In the genomic region with DNA sequence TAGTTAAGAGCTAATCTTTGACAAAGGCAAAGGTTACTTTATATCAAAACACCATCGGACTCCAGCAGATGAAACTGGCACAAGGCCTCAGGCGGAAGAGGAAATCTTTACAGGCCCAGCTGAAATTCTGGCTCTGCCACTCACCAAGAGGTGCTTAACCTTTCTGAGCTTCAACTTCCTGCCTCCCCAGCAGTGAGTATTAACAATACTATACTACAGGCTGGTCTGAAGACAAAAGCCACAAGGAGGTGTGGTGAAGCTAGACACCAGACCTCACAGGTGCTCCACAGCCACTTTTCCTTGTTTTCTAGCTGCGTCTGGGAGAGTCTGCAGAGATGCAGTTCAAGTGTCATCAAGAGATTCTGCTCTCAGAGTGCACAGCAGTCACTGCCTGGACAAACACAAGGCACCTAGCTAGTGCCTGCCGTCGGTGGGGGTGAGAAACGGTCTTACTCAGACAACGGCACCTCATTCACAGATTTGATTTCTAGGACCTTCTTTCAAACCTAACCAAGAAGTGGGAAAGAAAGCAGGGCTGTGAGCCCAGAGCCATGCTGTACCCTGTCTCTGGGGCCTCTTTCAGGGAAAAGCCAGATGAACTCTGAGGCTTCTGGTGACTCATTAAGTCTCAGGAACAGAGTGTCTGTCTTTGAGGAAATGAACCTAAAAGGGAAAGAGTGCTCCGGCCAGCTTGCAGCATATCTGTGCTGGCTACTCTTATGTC, we compare ENCODE assay signal across 8 mouse cellular contexts. TPM values are rescaled to one million over a fixed set of nuclear protein-coding genes. Genes with fewer than 3 reads are reported as not detected.
DNase-seq lines count a peak whose midpoint lies in the region; ATAC-seq and TF ChIP-seq lines count a peak whose summit lies in the region.

No protein-coding gene starts in this region.

- H3K4me3 ChIP-seq in thymus, adult 2 months (ENCODE audit: control insufficient read depth, insufficient read depth, low read length) = no peak overlapping the region
- H3K4me3 ChIP-seq in small intestine, adult 2 months (ENCODE audit: low read depth, low read length) = 0 out of 2 replicates have a peak overlapping the region, but pooled peaks have one; percentile 8

- no peak for TF ChIP-seq CTCF in thymus, adult 2 months (IDR thresholded peaks at IDR 0.05; ENCODE audit: borderline replicate concordance, control insufficient read depth, extremely low read depth, insufficient read depth, low read length, poor library complexity)
- TF ChIP-seq CTCF in small intestine, adult 2 months (IDR thresholded peaks at IDR 0.05; ENCODE audit: extremely low read depth, insufficient read length, insufficient replicate concordance, low read depth, low read length) = no peak

- H3K27me3 ChIP-seq in thymus, adult 2 months (ENCODE audit: control insufficient read depth, insufficient read depth, low read length) = no peaks in the 10 kb centered on the region
- no peaks in the 10 kb centered on the region for H3K27me3 ChIP-seq in small intestine, adult 2 months (ENCODE audit: control insufficient read depth, insufficient read depth, low read length)

- peak overlapping the region; percentile 95 for H3K27ac ChIP-seq in thymus, adult 2 months (ENCODE audit: control insufficient read depth, insufficient read depth, low read length)
- peak overlapping the region; percentile 100 for H3K27ac ChIP-seq in small intestine, adult 2 months (ENCODE audit: insufficient read depth, low read depth, low read length)

- TF ChIP-seq POLR2A in thymus, adult 2 months (IDR thresholded peaks at IDR 0.05; ENCODE audit: control insufficient read depth, extremely low read depth, insufficient read depth, low read length, poor library complexity) = no peak
- no peak for TF ChIP-seq POLR2A in small intestine, adult 2 months (IDR thresholded peaks at IDR 0.05; ENCODE audit: low read depth, low read length)

- peak; percentile 44 for DNase-seq in thymus, adult 2 months
- no peak for DNase-seq in thymus, adult 18-20 months
- DNase-seq in kidney, postnatal 25 days = peak; percentile 46 to 61
- DNase-seq in cerebellum, postnatal 36 days = no peak
- no peak for DNase-seq in layer of hippocampus, postnatal 36 days
- DNase-seq in cerebellum, postnatal 4 days (ENCODE audit: low spot score in 2 of 2) = no peak

- H3K36me3 ChIP-seq in thymus, adult 2 months (ENCODE audit: control insufficient read depth, insufficient read depth, low read length) = 0 out of 2 replicates have a peak, but pooled peaks cover 7% of the 10 kb centered on the region
- peaks cover 23% of the 10 kb centered on the region for H3K36me3 ChIP-seq in small intestine, adult 2 months (ENCODE audit: control insufficient read depth, insufficient read depth, low read length)

- 37% methylated on average over 8 of the region's 8 CpGs for WGBS in thymus, adult 2 months
- whole genome bisulfite sequencing in small intestine, adult 2 months = 12% methylated on average over 8 of the region's 8 CpGs

- H3K4me1 ChIP-seq in thymus, adult 2 months (replicated peaks; ENCODE audit: control insufficient read depth, insufficient read depth, low read length) = peaks cover 38% of the 10 kb centered on the region
- H3K4me1 ChIP-seq in small intestine, adult 2 months (ENCODE audit: control insufficient read depth, insufficient read depth, insufficient read length, low read length) = peaks cover 39% of the 10 kb centered on the region; the same call in 1 of the 2 replicates

- ATAC-seq in granulocyte monocyte progenitor cell, adult 5-6 weeks (replicated peaks; ENCODE audit: poor library complexity, severe bottlenecking) = peak; percentile 76

RNA-seq across cellular contexts. Expression of a gene that starts 18.8 kb away (rescaled TPM):
- 42.4 and 48.6 TPM in 2 replicates for polyA plus RNA-seq in thymus, adult 2 months (2012; rRNA removed)
- 17.9 and 22.6 TPM in 2 replicates for total RNA-seq in granulocyte monocyte progenitor cell, adult 5-6 weeks (2014; fragmentation: Nextera tagmentation)
- total RNA-seq in granulocyte monocyte progenitor cell, adult 5-6 weeks (2017) = 7.2 and 8.7 TPM in 2 replicates
- 21.1 and 21.7 TPM in 2 replicates for polyA plus RNA-seq in small intestine, adult 2 months (2012; rRNA removed)
- 10 to 100 TPM; 88.6 to 95.7 TPM for total RNA-seq in layer of hippocampus, postnatal 36 days (2021)

Comparison
In these comparisons a context has a peak if more than half of its experiments do, and no peak if none do; other contexts are left out.
1. DNase-seq: peak in thymus, adult 2 months (single experiment) and kidney, postnatal 25 days (2 of 2); none in thymus, adult 18-20 months (0 of 2), cerebellum, postnatal 36 days (0 of 2), layer of hippocampus, postnatal 36 days (0 of 2) and cerebellum, postnatal 4 days (0 of 2).